Mouse (Mus musculus): ENCODE data around the gene Slc22a27. TPM values are rescaled to one million over a fixed set of nuclear protein-coding genes. Genes with fewer than 3 reads are reported as not detected.
"Not testable (repeated sequence)": the region's sequence is repeated elsewhere in the genome, so short reads cannot be mapped to it uniquely, and the experiment has no call there.

Slc22a27 gene
- not detected for total RNA-seq (2021)
- long read RNA-seq, experiment 1 = 0 reads
- long read RNA-seq, experiment 2 = 0 reads

DNA sequence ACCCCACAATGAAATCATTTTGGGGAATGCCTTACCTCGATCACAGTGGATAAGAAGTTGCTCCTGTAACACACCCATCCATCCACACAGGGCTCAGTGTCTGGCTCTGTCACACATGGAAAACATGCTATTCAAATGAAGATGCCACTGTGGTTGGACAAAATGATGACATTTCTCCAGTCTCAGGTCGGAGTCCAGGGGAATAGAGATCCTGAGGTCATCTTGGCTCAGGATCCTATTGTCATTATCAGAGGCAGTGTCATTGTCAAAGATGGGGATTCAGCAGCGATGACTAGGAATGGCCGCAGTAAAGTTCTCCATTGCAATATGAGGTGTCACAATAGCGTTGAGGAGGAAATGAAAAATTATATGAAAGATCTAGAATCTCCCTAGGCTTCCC is at the start of gene Slc22a27:
Slc22a27 (minus strand) TSS at position 101 of the 400 bp plus-strand sequence.
- intact Hi-C loops (cut with DNase I); DNase-seq: not testable (repeated sequence)

DNA sequence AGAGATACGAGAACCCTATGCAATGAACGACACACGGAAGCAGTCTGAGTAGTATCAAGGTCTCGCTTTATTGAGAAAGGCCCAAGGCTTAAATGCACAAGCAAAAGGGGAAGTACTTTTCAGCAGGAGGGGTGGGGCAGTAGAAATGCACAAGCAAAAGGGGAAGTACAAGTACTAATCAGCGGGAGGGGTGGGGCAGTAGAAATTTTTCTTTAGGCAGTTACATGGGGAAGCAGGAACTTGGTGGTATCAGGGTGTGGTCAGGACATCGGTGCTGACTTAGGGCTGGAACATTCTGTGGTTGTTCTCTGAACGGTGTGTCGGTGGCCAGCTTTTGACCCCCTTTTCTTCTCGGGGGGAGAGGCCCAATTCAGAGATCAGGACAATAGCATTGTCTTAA is 45.8 kb upstream of the Slc22a27 start:
- intact Hi-C loops (cut with DNase I); DNase-seq: not testable (repeated sequence)

DNA sequence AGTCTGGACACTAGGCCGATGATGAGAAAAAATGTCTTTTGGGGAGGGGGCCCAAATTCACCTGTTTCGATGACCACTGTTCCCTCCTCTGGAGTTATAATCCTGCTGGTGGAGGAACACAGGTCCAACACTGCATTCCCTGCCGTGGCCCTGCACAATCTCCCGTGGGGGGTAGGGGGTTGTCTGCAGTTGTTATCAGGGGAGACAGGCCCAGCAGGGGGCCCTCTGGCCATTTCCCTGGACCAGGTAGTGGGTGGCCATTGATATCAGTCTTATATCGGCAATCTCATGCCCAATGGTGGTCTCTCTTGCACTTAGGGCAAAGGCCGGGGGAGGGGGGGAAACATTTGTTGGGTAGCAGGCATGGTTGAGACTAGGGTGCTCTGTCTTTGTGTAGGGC is 43.3 kb upstream of the Slc22a27 start:
- intact Hi-C loops (cut with DNase I); DNase-seq: not testable (repeated sequence)

DNA sequence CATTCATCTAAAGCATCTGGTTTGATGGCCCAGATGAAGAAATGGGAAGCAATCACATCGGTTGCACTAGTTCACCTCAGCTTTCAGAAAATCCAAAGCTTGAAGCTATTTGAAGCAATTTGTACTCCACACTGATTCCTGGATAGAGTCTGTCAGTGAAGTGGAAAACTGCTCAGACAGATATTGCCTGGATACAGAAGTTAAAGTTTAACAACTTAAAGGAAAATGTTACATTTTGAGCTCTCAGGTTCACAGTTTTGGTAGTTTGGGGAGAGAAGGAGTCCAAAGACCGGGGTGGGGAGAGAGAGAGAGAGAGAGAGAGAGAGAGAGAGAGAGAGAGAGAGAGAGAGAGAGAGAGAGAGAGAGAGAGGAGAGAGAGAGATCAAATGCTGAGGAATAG is 2.9 kb upstream of the Slc22a27 start:
- intact Hi-C loops (cut with DNase I) = no loop called here
- no peak for DNase-seq

DNA sequence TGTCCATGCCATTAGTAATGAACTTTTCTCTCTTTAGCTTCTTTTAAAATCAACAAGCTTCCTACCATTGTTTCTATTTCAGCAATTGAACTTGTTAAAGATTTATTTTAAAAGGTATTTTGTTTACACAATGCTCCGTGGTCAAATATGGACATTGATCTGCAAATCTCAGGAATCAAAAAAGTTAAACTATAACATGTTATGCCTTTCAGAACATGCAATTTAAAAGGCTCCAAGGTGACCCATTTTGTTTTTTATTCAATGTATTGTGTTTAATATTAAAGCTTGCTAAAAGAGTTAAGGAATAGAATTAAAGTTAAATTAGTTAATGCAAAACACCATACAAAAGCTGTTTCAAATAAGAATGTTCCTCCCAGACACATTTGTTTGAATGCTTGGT is 723 bp upstream of the Slc22a27 start:
- intact Hi-C loops (cut with DNase I); DNase-seq: not testable (repeated sequence)

DNA sequence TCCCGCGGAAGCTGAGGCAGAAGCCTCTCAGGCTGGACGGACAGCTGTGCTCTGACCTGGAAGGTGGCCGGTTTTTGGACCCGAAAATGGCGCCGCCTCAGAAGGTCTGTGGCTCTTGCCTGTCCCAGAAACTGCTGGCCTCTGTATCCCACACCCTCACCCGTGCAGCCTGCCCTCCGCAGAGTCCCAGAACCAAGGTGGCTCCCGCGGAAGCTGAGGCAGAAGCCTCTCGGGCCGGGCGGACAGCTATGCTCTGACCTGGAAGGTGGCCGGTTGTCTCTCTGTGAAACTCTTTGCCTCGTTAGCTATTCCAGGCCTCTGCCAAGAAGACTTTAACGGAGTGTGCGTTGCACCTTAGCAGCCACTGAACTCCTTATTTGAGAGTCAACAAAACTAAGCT is 26.4 kb downstream of the Slc22a27 start:
- DNase-seq; intact Hi-C loops (cut with DNase I): not testable (repeated sequence)

DNA sequence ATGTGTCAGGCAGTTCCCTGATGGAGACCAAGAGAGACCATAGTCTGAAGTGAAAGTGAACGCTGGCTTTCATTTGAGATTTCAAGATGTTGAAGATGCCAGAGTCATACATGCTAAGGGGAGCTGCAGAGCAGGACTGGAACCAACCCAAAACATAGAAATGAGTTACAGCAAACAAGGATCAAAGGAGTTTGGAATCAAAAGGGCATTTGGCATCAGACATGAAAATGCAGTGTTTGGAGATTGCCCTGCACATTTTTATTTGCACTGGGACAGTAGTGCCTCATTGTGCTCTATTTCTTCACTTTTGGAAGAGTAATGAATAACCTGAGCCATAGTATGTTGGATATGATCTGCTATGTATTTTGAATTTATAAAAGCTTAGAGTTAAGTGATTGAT is 89.2 kb downstream of the Slc22a27 start:
- DNase-seq = no peak
- intact Hi-C loops (cut with DNase I) = no loop called here

DNA sequence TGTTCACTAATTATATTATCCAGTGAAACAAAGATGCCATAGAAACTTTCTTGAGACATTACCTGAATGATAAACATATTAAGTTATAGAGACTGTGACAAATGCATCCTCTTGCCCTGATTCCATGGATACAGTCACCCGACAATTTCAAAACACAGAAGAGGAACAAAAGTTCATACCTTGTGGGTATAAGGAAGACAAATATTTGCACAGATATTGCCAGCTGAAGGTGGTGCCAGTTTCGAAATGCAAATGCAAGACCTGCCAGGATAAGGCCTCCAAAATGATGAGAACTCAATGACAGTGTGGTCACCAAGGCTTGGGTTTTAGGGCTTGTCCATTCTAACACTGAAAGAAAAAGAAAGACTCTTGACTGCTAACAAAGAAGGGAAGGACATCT is 136.0 kb downstream of the Slc22a27 start:
- intact Hi-C loops (cut with DNase I) = no loop called here
- no peak for DNase-seq

Small RNA genes lying within 50 kb of the gene (microRNA-seq; reads per million reads assigned to microRNA genes)
- gene Gm24951 = 0 reads per million in 2 experiments

Other genes starting within 250 kb of the Slc22a27 start
- gene Slc22a26, start 163.4 kb downstream of the Slc22a27 start, total RNA-seq (2021) = not detected
- gene Slc22a28, start 166.0 kb upstream of the Slc22a27 start, total RNA-seq (2021) = not detected

Measured in gastrocnemius, postnatal 36 days (tissue).